In the genomic region with DNA sequence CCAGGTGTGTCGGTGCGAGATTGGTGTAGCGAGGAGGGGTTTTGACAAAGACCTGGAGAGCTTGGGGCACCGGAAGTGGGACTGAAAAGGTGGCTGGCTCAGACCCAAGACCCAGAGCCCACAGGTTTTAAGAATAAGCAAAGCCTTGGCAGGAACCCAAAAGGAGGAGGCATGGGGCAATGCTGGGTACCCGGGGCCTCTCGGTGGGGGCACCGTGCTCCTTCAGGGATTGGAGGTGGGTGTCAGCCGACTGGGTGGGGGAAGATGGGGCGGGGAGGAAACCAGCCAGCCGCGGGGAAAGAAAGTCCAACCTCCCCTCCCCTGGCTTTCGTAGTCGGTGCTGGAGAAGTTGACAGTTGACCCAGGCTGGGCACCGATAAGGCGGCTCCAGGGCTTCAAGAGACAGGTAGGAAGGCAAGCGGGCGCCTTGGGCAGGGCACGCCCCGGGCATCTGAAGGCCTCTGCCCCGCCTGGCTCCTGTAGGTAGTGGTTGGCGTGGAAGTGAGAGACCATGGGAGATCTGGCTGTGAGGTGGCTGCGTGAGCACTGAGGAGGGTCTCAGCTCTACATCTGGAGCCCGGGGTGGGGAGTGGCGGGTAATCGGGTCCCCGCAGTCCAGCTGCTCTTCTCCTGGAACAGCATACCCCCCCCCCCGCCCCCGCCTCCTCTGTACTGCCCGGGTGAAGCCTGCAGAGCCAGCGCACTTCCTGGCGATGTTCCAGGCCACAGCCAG, we compare ENCODE assay signal across 8 mouse cellular contexts. TPM values are rescaled to one million over a fixed set of nuclear protein-coding genes. Genes with fewer than 3 reads are reported as not detected.
A peak's percentile ranks its signal among the peaks of the same experiment; 100 is the strongest.
DNase-seq lines count a peak whose midpoint lies in the region; ATAC-seq and TF ChIP-seq lines count a peak whose summit lies in the region.

Gene Papln (plus strand): TSS at position 324 of the 733 bp plus-strand sequence.

- H3K4me2 ChIP-seq in embryonic facial prominence, embryonic 12.5 days (replicated peaks) = peak within 1 kb of the TSS; percentile 58
- peak within 1 kb of the TSS; percentile 56 for H3K4me2 ChIP-seq in hindbrain, embryonic 12.5 days (replicated peaks)
- peak within 1 kb of the TSS; percentile 74 for H3K4me2 ChIP-seq in limb, embryonic 15.5 days
- peak within 1 kb of the TSS; percentile 18 for H3K4me2 ChIP-seq in myocyte (ENCODE audit: low read depth)

- no peaks in the 10 kb centered on the region for H3K79me2 ChIP-seq in myocyte (ENCODE audit: control insufficient read depth, insufficient read depth)

- ATAC-seq in embryonic facial prominence, embryonic 12.5 days (ENCODE audit: insufficient number of reproducible peaks, insufficient read depth, low FRiP score, low TSS enrichment) = peak; percentile 38; the same call in 1 of the 2 replicates
- ATAC-seq in hindbrain, embryonic 12.5 days (ENCODE audit: low FRiP score) = no peak
- ATAC-seq in limb, embryonic 15.5 days (ENCODE audit: insufficient number of reproducible peaks, low FRiP score, low TSS enrichment, low read depth) = no peak
- no peak for ATAC-seq in cerebellum, adult (ENCODE audit: insufficient number of reproducible peaks, low FRiP score, low TSS enrichment)
- no peak for ATAC-seq in erythroid progenitor cell, adult 5-6 weeks (replicated peaks; ENCODE audit: low FRiP score, poor library complexity, severe bottlenecking)

- DNase-seq in spleen, adult 2 months (ENCODE audit: low read depth in 1 of 2, low spot score in 2 of 2) = no peak
- DNase-seq in spleen, adult 12 weeks (ENCODE audit: low spot score) = no peak

- no peak within 1 kb of the TSS for H3ac ChIP-seq in myocyte (ENCODE audit: control insufficient read depth, insufficient read length)

- peaks cover 5% of the 10 kb centered on the region for H3K27me3 ChIP-seq in spleen, adult 2 months (ENCODE audit: control insufficient read depth, insufficient read depth, low read length)
- no peaks in the 10 kb centered on the region for H3K27me3 ChIP-seq in embryonic facial prominence, embryonic 12.5 days
- peaks cover 13% of the 10 kb centered on the region for H3K27me3 ChIP-seq in hindbrain, embryonic 12.5 days
- H3K27me3 ChIP-seq in limb, embryonic 15.5 days = peaks cover 8% of the 10 kb centered on the region; the same call in 1 of the 2 replicates
- H3K27me3 ChIP-seq in myocyte (ENCODE audit: control insufficient read depth, insufficient read depth, insufficient read length) = no peaks in the 10 kb centered on the region

- TF ChIP-seq CTCF in spleen, adult 2 months (IDR thresholded peaks at IDR 0.05; ENCODE audit: extremely low read depth, insufficient read depth, insufficient read length, insufficient replicate concordance) = no peak

- peak within 1 kb of the TSS; percentile 48; the same call in 1 of the 2 replicates for H3K4me3 ChIP-seq in spleen, adult 2 months (ENCODE audit: extremely low read depth, insufficient read depth, insufficient read length)
- H3K4me3 ChIP-seq in embryonic facial prominence, embryonic 12.5 days = peak within 1 kb of the TSS; percentile 26
- H3K4me3 ChIP-seq in hindbrain, embryonic 12.5 days = peak within 1 kb of the TSS; percentile 25
- H3K4me3 ChIP-seq in limb, embryonic 15.5 days = peak within 1 kb of the TSS; percentile 40
- H3K4me3 ChIP-seq in myocyte = no peak within 1 kb of the TSS

- H3K4me1 ChIP-seq in spleen, adult 2 months (ENCODE audit: control insufficient read depth, insufficient read depth, insufficient read length) = peaks cover 5% of the 10 kb centered on the region
- peaks cover 30% of the 10 kb centered on the region for H3K4me1 ChIP-seq in embryonic facial prominence, embryonic 12.5 days
- H3K4me1 ChIP-seq in hindbrain, embryonic 12.5 days = peaks cover 21% of the 10 kb centered on the region
- H3K4me1 ChIP-seq in limb, embryonic 15.5 days = peaks cover 46% of the 10 kb centered on the region

- no peaks in the 10 kb centered on the region for H3K9me3 ChIP-seq in embryonic facial prominence, embryonic 12.5 days
- H3K9me3 ChIP-seq in hindbrain, embryonic 12.5 days (replicated peaks) = no peaks in the 10 kb centered on the region
- no peaks in the 10 kb centered on the region for H3K9me3 ChIP-seq in limb, embryonic 15.5 days

- H3K27ac ChIP-seq in spleen, adult 2 months (ENCODE audit: insufficient read depth, low read length) = no peak within 1 kb of the TSS
- H3K27ac ChIP-seq in embryonic facial prominence, embryonic 12.5 days = no peak within 1 kb of the TSS
- H3K27ac ChIP-seq in hindbrain, embryonic 12.5 days = no peak within 1 kb of the TSS
- peak within 1 kb of the TSS; percentile 65 for H3K27ac ChIP-seq in limb, embryonic 15.5 days

- H3K36me3 ChIP-seq in spleen, adult 2 months (ENCODE audit: control insufficient read depth, insufficient read depth, low read length) = no peaks in the 10 kb centered on the region
- no peaks in the 10 kb centered on the region for H3K36me3 ChIP-seq in embryonic facial prominence, embryonic 12.5 days
- no peaks in the 10 kb centered on the region for H3K36me3 ChIP-seq in hindbrain, embryonic 12.5 days
- H3K36me3 ChIP-seq in limb, embryonic 15.5 days = no peaks in the 10 kb centered on the region
- no peaks in the 10 kb centered on the region for H3K36me3 ChIP-seq in myocyte (ENCODE audit: control insufficient read depth, insufficient read depth)

- no peak for TF ChIP-seq POLR2A in spleen, adult 2 months (IDR thresholded peaks at IDR 0.05; ENCODE audit: low read depth, low read length)
- no peak for TF ChIP-seq POLR2A in myocyte (IDR thresholded peaks at IDR 0.05; ENCODE audit: insufficient read length, low read depth)

- WGBS in spleen, adult 2 months = 3% methylated on average over 31 of the region's 31 CpGs
- 15% methylated on average over 30 of the region's 31 CpGs for WGBS in embryonic facial prominence, embryonic 12.5 days
- 18% methylated on average over 27 of the region's 31 CpGs for WGBS in hindbrain, embryonic 12.5 days
- 9% methylated on average over 27 of the region's 31 CpGs for WGBS in limb, embryonic 15.5 days

- H3K9ac ChIP-seq in embryonic facial prominence, embryonic 12.5 days = peak within 1 kb of the TSS; percentile 33
- H3K9ac ChIP-seq in hindbrain, embryonic 12.5 days = peak within 1 kb of the TSS; percentile 3; the same call in 1 of the 2 replicates
- peak within 1 kb of the TSS; percentile 39; the same call in 1 of the 2 replicates for H3K9ac ChIP-seq in limb, embryonic 15.5 days

TF ChIP-seq in myocyte, 11 proteins besides CTCF, POLR2A, EP300 and RAD21:
- TF ChIP-seq E2F4 (IDR thresholded peaks at IDR 0.05; ENCODE audit: insufficient read depth) (no peak), TCF3 (IDR thresholded peaks at IDR 0.05; ENCODE audit: insufficient read length, low read depth) (no peak), MYOG (IDR thresholded peaks at IDR 0.05; ENCODE audit: control insufficient read depth in 1 of 3, insufficient read depth in 1 of 3, insufficient read length in 2 of 3, low read depth in 2 of 3) (no peak), POLR2AphosphoS2 (IDR thresholded peaks at IDR 0.05; ENCODE audit: insufficient read length, low read depth) (no peak), TCF12 (IDR thresholded peaks at IDR 0.05; ENCODE audit: insufficient read depth, poor library complexity, severe bottlenecking) (no peak), USF1 (IDR thresholded peaks at IDR 0.05; ENCODE audit: low read depth) (no peak)

RNA-seq across cellular contexts. Expression of gene Papln, which starts in this region (rescaled TPM):
- polyA plus RNA-seq in spleen, adult 2 months (2012; rRNA removed) = 1.5 and 1.9 TPM in 2 replicates
- polyA plus RNA-seq in embryonic facial prominence, embryonic 12.5 days (2016; fragmentation: Nextera tagmentation; extraction: Ambion mirVana) = 0.51 and 0.69 TPM in 2 replicates
- polyA plus RNA-seq in hindbrain, embryonic 12.5 days (2016; fragmentation: Nextera tagmentation; extraction: Ambion mirVana) = 0.10 and 0.26 TPM in 2 replicates
- polyA plus RNA-seq in limb, embryonic 15.5 days (2015; fragmentation: Nextera tagmentation; extraction: Ambion mirVana) = 4.9 and 5.9 TPM in 2 replicates
- polyA plus RNA-seq in myocyte (2012; fragmentation: generic; extraction: Trizol) = 0.04 TPM
- total RNA-seq in erythroid progenitor cell, adult 5-6 weeks (2015; ENCODE audit: low replicate concordance) = not detected in 2 replicates
- total RNA-seq in erythroid progenitor cell, adult 5-6 weeks (2017; ENCODE audit: low replicate concordance) = not detected in 2 replicates

Comparison
In these comparisons a context has a peak if more than half of its experiments do, and no peak if none do; other contexts are left out.
1. Peak in ATAC-seq, H3K4me3 ChIP-seq, H3K9ac ChIP-seq and H3K4me2 ChIP-seq in embryonic facial prominence, embryonic 12.5 days; RNA of the gene not detected or under 1 TPM.
2. H3K4me2 ChIP-seq: peak in every context shown above with its lines; median percentile 74 in limb, embryonic 15.5 days; 58 in embryonic facial prominence, embryonic 12.5 days; 56 in hindbrain, embryonic 12.5 days; 18 in myocyte.